8 mouse cellular contexts compared by ENCODE assay signal in the genomic region with DNA sequence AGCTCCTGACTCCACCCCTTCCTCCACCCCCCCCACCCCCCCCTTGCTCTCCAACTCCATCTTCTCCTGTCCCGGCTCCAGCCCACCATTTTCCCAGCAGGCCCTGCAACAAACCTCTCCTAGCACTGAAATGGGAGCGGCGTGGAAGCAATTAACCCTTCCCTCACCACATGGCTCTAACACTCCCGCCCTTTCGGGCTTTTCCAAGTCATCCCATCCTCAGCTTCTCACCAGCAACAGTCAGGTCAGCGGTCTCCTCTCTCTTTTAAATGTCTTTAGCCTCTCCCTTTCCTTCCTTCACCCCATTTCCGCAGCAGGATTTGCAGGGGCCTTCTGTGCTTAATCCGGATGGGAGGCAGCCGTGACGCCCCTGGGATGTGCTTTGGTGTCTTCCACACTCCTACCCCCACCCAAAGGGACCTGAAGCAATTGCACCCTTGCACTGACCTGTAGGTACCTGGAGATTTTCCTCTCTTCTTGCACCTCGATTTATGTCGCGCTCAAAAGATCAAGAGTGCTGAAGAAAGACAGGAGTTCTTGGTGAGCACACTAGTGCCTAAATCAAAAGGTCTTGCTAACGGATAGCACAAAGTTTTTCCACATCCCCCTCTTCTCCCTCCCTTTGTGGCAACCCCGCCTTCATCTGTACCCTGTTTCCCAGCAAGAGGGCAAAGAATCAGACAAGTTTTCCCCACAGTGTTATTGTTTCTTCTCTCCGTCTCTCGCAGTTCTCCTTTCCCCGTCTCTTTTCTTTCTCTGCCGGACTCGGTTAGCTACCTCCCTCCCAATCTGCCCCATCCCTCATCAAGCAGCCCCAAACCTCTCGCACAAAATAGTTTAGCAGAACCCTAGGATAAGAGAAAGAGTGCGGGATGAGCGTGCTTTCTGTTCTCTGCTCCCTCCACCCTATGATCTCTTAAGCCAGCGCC. TPM values are rescaled to one million over a fixed set of nuclear protein-coding genes. Genes with fewer than 3 reads are reported as not detected.
DNase-seq lines count a peak whose midpoint lies in the region; ATAC-seq and TF ChIP-seq lines count a peak whose summit lies in the region.

No protein-coding gene starts in this region.

- H3K9ac ChIP-seq in lung, embryonic 14.5 days, result peak overlapping the region; percentile 77

- DNase-seq in adipocyte (ENCODE audit: low spot score), result peak; percentile 77
- peak; percentile 76 to 77 for DNase-seq in cerebellum, postnatal 10 days
- DNase-seq in frontal cortex, adult 2 months (ENCODE audit: extremely low spot score in 1 of 2, low spot score in 1 of 2), result peak; percentile 22 to 63
- peak; percentile 76 for DNase-seq in hindbrain, embryonic 10.5 days (ENCODE audit: low spot score)
- DNase-seq in layer of hippocampus, adult 9-11 months, result peak; percentile 30
- DNase-seq in lung, embryonic 14.5 days, result peak; percentile 84
- DNase-seq in ovary, postnatal 10 days (ENCODE audit: low spot score), result peak; percentile 19
- no peak for DNase-seq in T-cell, adult 2 months (ENCODE audit: low spot score)

- peak; percentile 62 for ATAC-seq in lung, embryonic 14.5 days (ENCODE audit: insufficient read depth)

- H3K27ac ChIP-seq in hindbrain, embryonic 10.5 days, result peak overlapping the region; percentile 91
- peak overlapping the region; percentile 94 for H3K27ac ChIP-seq in lung, embryonic 14.5 days (ENCODE audit: low read depth)

- peaks cover 4% of the 10 kb centered on the region; the same call in 1 of the 2 replicates for H3K4me1 ChIP-seq in hindbrain, embryonic 10.5 days (replicated peaks)
- H3K4me1 ChIP-seq in lung, embryonic 14.5 days (ENCODE audit: insufficient read depth), result no peaks in the 10 kb centered on the region

- 20% methylated on average over 24 of the region's 24 CpGs for WGBS in hindbrain, embryonic 10.5 days
- WGBS in lung, embryonic 14.5 days, result 11% methylated on average over 24 of the region's 24 CpGs

- H3K36me3 ChIP-seq in hindbrain, embryonic 10.5 days, result peaks cover 12% of the 10 kb centered on the region; the same call in 1 of the 2 replicates
- 0 out of 2 replicates have a peak, but pooled peaks cover 7% of the 10 kb centered on the region for H3K36me3 ChIP-seq in lung, embryonic 14.5 days (ENCODE audit: insufficient read depth)

- H3K27me3 ChIP-seq in hindbrain, embryonic 10.5 days (ENCODE audit: insufficient read depth, poor library complexity, severe bottlenecking), result peaks cover 15% of the 10 kb centered on the region
- no peaks in the 10 kb centered on the region for H3K27me3 ChIP-seq in lung, embryonic 14.5 days (ENCODE audit: insufficient read depth, low read length)

- H3K4me3 ChIP-seq in hindbrain, embryonic 10.5 days, result peak overlapping the region; percentile 64
- peak overlapping the region; percentile 61 for H3K4me3 ChIP-seq in lung, embryonic 14.5 days (ENCODE audit: low read depth, low read length)

- H3K4me2 ChIP-seq in lung, embryonic 14.5 days, result peak overlapping the region; percentile 64

- H3K9me3 ChIP-seq in hindbrain, embryonic 10.5 days, result no peaks in the 10 kb centered on the region
- no peaks in the 10 kb centered on the region for H3K9me3 ChIP-seq in lung, embryonic 14.5 days (ENCODE audit: low read depth, low read length)

- TF ChIP-seq CTCF in lung, embryonic 14.5 days (IDR thresholded peaks at IDR 0.05; ENCODE audit: low read depth), result no peak

RNA-seq across cellular contexts. Expression of a gene that starts 0.7 kb away (rescaled TPM):
- polyA plus RNA-seq in frontal cortex, adult 2 months (2012; rRNA removed), result 67.1 and 69.0 TPM in 2 replicates
- polyA plus RNA-seq in hindbrain, embryonic 10.5 days (2016; fragmentation: Nextera tagmentation; extraction: Ambion mirVana), result 167 and 188 TPM in 2 replicates
- polyA plus RNA-seq in lung, embryonic 14.5 days (2014; fragmentation: Nextera tagmentation; extraction: Ambion mirVana), result 193 and 206 TPM in 2 replicates

RNA-seq across cellular contexts. Expression of a gene that starts 32.2 kb away (rescaled TPM):
- 197 and 224 TPM in 2 replicates for polyA plus RNA-seq in frontal cortex, adult 2 months (2012; rRNA removed)
- polyA plus RNA-seq in hindbrain, embryonic 10.5 days (2016; fragmentation: Nextera tagmentation; extraction: Ambion mirVana), result 4.3 and 4.4 TPM in 2 replicates
- polyA plus RNA-seq in lung, embryonic 14.5 days (2014; fragmentation: Nextera tagmentation; extraction: Ambion mirVana), result 1.1 and 1.6 TPM in 2 replicates

RNA-seq across cellular contexts. Expression of a gene that starts 32.7 kb away (rescaled TPM):
- 32.8 and 37.5 TPM in 2 replicates for polyA plus RNA-seq in frontal cortex, adult 2 months (2012; rRNA removed)
- 86.0 and 97.4 TPM in 2 replicates for polyA plus RNA-seq in hindbrain, embryonic 10.5 days (2016; fragmentation: Nextera tagmentation; extraction: Ambion mirVana)
- polyA plus RNA-seq in lung, embryonic 14.5 days (2014; fragmentation: Nextera tagmentation; extraction: Ambion mirVana), result 128 and 138 TPM in 2 replicates

RNA-seq across cellular contexts. Expression of a gene that starts 43.1 kb away (rescaled TPM):
- 1.3 and 1.4 TPM in 2 replicates for polyA plus RNA-seq in frontal cortex, adult 2 months (2012; rRNA removed)
- polyA plus RNA-seq in hindbrain, embryonic 10.5 days (2016; fragmentation: Nextera tagmentation; extraction: Ambion mirVana), result 0.37 and 1.00 TPM in 2 replicates
- polyA plus RNA-seq in lung, embryonic 14.5 days (2014; fragmentation: Nextera tagmentation; extraction: Ambion mirVana), result 0.20 and 0.51 TPM in 2 replicates

RNA-seq across cellular contexts. Expression of a gene that starts 43.9 kb away (rescaled TPM):
- polyA plus RNA-seq in frontal cortex, adult 2 months (2012; rRNA removed), result 132 and 148 TPM in 2 replicates
- polyA plus RNA-seq in hindbrain, embryonic 10.5 days (2016; fragmentation: Nextera tagmentation; extraction: Ambion mirVana), result 127 and 147 TPM in 2 replicates
- polyA plus RNA-seq in lung, embryonic 14.5 days (2014; fragmentation: Nextera tagmentation; extraction: Ambion mirVana), result 82.9 and 85.9 TPM in 2 replicates

Comparison
In these comparisons a context has a peak if more than half of its experiments do, and no peak if none do; other contexts are left out.
1. RNA of a gene that starts 32.2 kb away (polyA plus RNA-seq): 197 to 224 TPM in frontal cortex, adult 2 months; 4.3 to 4.4 TPM in hindbrain, embryonic 10.5 days and 1.1 to 1.6 TPM in lung, embryonic 14.5 days; every median in the first group is over 10 times any median in the second.